Mouse (Mus musculus): Measurements from ENCODE around the gene Dap. TPM values are rescaled to one million over a fixed set of nuclear protein-coding genes. Genes with fewer than 3 reads are reported as not detected.

Gene Dap
- polyA plus RNA-seq, 1 experiment from 2014 or later: 127 TPM

DNA sequence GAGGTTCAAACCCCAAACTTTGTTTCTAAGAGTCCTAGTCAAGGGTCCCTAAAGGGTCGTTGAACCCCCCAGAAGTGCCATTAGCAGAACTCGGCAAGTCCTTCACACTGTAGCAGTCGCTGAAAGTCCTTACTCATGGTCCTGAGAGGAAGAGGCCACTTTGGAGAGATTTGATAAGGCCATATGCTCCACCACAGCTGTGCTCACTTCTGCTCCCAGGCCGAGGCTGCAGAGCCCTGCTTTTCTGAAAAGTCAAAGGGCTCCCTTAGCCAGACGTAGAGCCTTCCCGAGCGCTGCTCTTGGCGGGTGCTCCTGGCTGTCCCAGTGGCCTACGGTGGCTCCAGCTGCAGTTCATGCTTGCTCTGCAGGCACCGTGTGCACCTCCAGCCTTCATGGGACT, 49.4 kb downstream of the Dap start:
- H3K27ac ChIP-seq: no peak overlapping the region
- DNase-seq (ENCODE audit: low spot score): no peak
- no peaks in the 10 kb centered on the region for H3K4me1 ChIP-seq (replicated peaks; ENCODE audit: insufficient read depth, low read length)
- H3K27me3 ChIP-seq (ENCODE audit: insufficient read depth, low read length): no peaks in the 10 kb centered on the region
- no peak for TF ChIP-seq CTCF (IDR thresholded peaks at IDR 0.05; ENCODE audit: low read depth)
- H3K4me2 ChIP-seq (ENCODE audit: low read length): no peak overlapping the region
- H3K36me3 ChIP-seq (ENCODE audit: insufficient read depth, low read length): peaks cover 30% of the 10 kb centered on the region; the same call in 1 of the 2 replicates
- WGBS: 65% methylated on average over 10 of the region's 10 CpGs
- H3K4me3 ChIP-seq (replicated peaks; ENCODE audit: low read depth, low read length): no peak overlapping the region
- ATAC-seq (replicated peaks; ENCODE audit: low FRiP score, low read depth): no peak
- H3K9me3 ChIP-seq (replicated peaks; ENCODE audit: low read length): no peaks in the 10 kb centered on the region
- no peak overlapping the region for H3K9ac ChIP-seq (ENCODE audit: low read depth, low read length)

- no peak overlapping the region for H3K9ac ChIP-seq (ENCODE audit: low read depth, low read length)
- no peaks in the 10 kb centered on the region for H3K27me3 ChIP-seq (ENCODE audit: insufficient read depth, low read length)
- H3K4me3 ChIP-seq (replicated peaks; ENCODE audit: low read depth, low read length): no peak overlapping the region
- WGBS: 66% methylated on average over 4 of the region's 4 CpGs
- H3K9me3 ChIP-seq (replicated peaks; ENCODE audit: low read length): no peaks in the 10 kb centered on the region
- ATAC-seq (replicated peaks; ENCODE audit: low FRiP score, low read depth): no peak
- H3K4me1 ChIP-seq (replicated peaks; ENCODE audit: insufficient read depth, low read length): no peaks in the 10 kb centered on the region; the same call in 1 of the 2 replicates
- peaks cover 18% of the 10 kb centered on the region; the same call in 1 of the 2 replicates for H3K36me3 ChIP-seq (ENCODE audit: insufficient read depth, low read length)
- H3K27ac ChIP-seq: no peak overlapping the region
- no peak for DNase-seq (ENCODE audit: low spot score)
- no peak for TF ChIP-seq CTCF (IDR thresholded peaks at IDR 0.05; ENCODE audit: low read depth)
- H3K4me2 ChIP-seq (ENCODE audit: low read length): no peak overlapping the region
Observed at GRCm38 (mm10) chr15:31278090-31278489, 54.0 kb downstream of the Dap start.

DNA sequence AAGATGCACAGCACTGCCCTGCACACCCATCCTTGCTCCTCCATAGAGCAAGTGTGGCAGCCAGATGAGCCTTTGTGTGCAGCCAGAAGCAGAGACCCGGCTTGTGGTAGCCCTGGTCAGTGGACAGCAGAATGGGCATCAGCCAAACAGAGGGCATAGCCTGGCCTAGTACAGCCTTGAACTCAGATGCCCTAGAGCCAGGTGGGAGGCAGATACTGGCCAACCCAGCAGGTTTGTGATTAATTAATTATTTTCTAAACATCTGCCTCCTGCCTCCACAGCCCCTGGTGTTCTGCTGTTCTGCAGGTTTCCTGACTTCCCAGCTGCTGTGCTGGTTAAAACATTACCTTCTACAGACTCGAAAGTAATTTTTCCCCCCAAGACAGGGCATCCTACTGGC, 55.0 kb downstream of the Dap start:
- Histone ChIP-seq H3K4me2 (ENCODE audit: low read length) (no peak overlapping the region), H3K4me1 (replicated peaks; ENCODE audit: insufficient read depth, low read length) (no peaks in the 10 kb centered on the region; the same call in 1 of the 2 replicates), H3K36me3 (ENCODE audit: insufficient read depth, low read length) (peaks cover 8% of the 10 kb centered on the region; the same call in 1 of the 2 replicates), H3K9me3 (replicated peaks; ENCODE audit: low read length) (no peaks in the 10 kb centered on the region), H3K27me3 (ENCODE audit: insufficient read depth, low read length) (no peaks in the 10 kb centered on the region), H3K9ac (ENCODE audit: low read depth, low read length) (no peak overlapping the region), H3K27ac (peak overlapping the region; percentile 31; the same call in 1 of the 2 replicates), H3K4me3 (replicated peaks; ENCODE audit: low read depth, low read length) (no peak overlapping the region)
- ATAC-seq (replicated peaks; ENCODE audit: low FRiP score, low read depth) (no peak), DNase-seq (ENCODE audit: low spot score) (no peak)
- no peak for TF ChIP-seq CTCF (IDR thresholded peaks at IDR 0.05; ENCODE audit: low read depth)
- 48% methylated on average over 2 of the region's 2 CpGs for WGBS

- H3K9ac ChIP-seq (ENCODE audit: low read depth, low read length): no peak overlapping the region
- 19% methylated on average over 6 of the region's 6 CpGs for WGBS
- no peaks in the 10 kb centered on the region; the same call in 1 of the 2 replicates for H3K4me1 ChIP-seq (replicated peaks; ENCODE audit: insufficient read depth, low read length)
- no peaks in the 10 kb centered on the region for H3K27me3 ChIP-seq (ENCODE audit: insufficient read depth, low read length)
- no peak overlapping the region for H3K4me2 ChIP-seq (ENCODE audit: low read length)
- DNase-seq (ENCODE audit: low spot score): peak; percentile 76
- peaks cover 3% of the 10 kb centered on the region; the same call in 1 of the 2 replicates for H3K36me3 ChIP-seq (ENCODE audit: insufficient read depth, low read length)
- no peak for TF ChIP-seq CTCF (IDR thresholded peaks at IDR 0.05; ENCODE audit: low read depth)
- peak overlapping the region; percentile 31; the same call in 1 of the 2 replicates for H3K27ac ChIP-seq
- peak; percentile 77 for ATAC-seq (replicated peaks; ENCODE audit: low FRiP score, low read depth)
- no peaks in the 10 kb centered on the region for H3K9me3 ChIP-seq (replicated peaks; ENCODE audit: low read length)
- H3K4me3 ChIP-seq (replicated peaks; ENCODE audit: low read depth, low read length): no peak overlapping the region
Observed at GRCm38 (mm10) chr15:31279577-31280004, 55.5 kb downstream of the Dap start.

- ATAC-seq (replicated peaks; ENCODE audit: low FRiP score, low read depth): no peak
- H3K27ac ChIP-seq: no peak overlapping the region
- H3K9ac ChIP-seq (ENCODE audit: low read depth, low read length): no peak overlapping the region
- H3K4me2 ChIP-seq (ENCODE audit: low read length): no peak overlapping the region
- H3K4me1 ChIP-seq (replicated peaks; ENCODE audit: insufficient read depth, low read length): no peaks in the 10 kb centered on the region; the same call in 1 of the 2 replicates
- H3K36me3 ChIP-seq (ENCODE audit: insufficient read depth, low read length): no peaks in the 10 kb centered on the region
- H3K27me3 ChIP-seq (ENCODE audit: insufficient read depth, low read length): no peaks in the 10 kb centered on the region
- no peak for TF ChIP-seq CTCF (IDR thresholded peaks at IDR 0.05; ENCODE audit: low read depth)
- no peak overlapping the region for H3K4me3 ChIP-seq (replicated peaks; ENCODE audit: low read depth, low read length)
- WGBS: 85% methylated on average over 5 of the region's 5 CpGs
- no peaks in the 10 kb centered on the region for H3K9me3 ChIP-seq (replicated peaks; ENCODE audit: low read length)
- no peak for DNase-seq (ENCODE audit: low spot score)
Observed at GRCm38 (mm10) chr15:31280059-31280458, 55.9 kb downstream of the Dap start.

- Histone ChIP-seq H3K9me3 (replicated peaks; ENCODE audit: low read length) (no peaks in the 10 kb centered on the region), H3K4me3 (replicated peaks; ENCODE audit: low read depth, low read length) (no peak overlapping the region), H3K27ac (no peak overlapping the region), H3K4me1 (replicated peaks; ENCODE audit: insufficient read depth, low read length) (no peaks in the 10 kb centered on the region; the same call in 1 of the 2 replicates), H3K9ac (ENCODE audit: low read depth, low read length) (no peak overlapping the region), H3K36me3 (ENCODE audit: insufficient read depth, low read length) (no peaks in the 10 kb centered on the region), H3K4me2 (ENCODE audit: low read length) (no peak overlapping the region), H3K27me3 (ENCODE audit: insufficient read depth, low read length) (no peaks in the 10 kb centered on the region)
- WGBS: 80% methylated on average over 2 of the region's 2 CpGs
- no peak for DNase-seq (ENCODE audit: low spot score)
- TF ChIP-seq CTCF (IDR thresholded peaks at IDR 0.05; ENCODE audit: low read depth): no peak
- no peak for ATAC-seq (replicated peaks; ENCODE audit: low FRiP score, low read depth)
Observed at GRCm38 (mm10) chr15:31280683-31281082, 56.6 kb downstream of the Dap start.

DNA sequence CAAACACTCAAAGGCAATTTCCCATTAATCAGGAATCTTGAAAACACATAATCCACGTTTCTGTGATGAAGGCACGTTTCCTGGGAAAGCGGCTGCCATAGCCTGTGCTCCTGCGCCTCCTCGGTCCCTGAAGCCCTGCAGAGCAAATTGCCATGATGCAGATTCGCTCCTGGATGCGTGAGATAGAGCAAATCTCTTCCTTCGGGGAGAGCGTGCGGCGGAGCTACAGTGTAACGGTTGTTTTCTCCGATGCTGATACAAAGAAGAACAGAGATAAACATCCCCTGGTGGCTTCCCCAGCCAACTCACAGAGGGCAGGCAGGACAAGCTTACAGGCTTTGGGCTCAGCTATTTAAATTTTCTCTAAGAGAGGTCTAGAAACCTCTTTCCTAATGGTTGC, 57.7 kb downstream of the Dap start:
- H3K9ac ChIP-seq (ENCODE audit: low read depth, low read length): no peak overlapping the region
- H3K36me3 ChIP-seq (ENCODE audit: insufficient read depth, low read length): no peaks in the 10 kb centered on the region
- ATAC-seq (replicated peaks; ENCODE audit: low FRiP score, low read depth) (no peak), DNase-seq (ENCODE audit: low spot score) (no peak)
- H3K4me1 ChIP-seq (replicated peaks; ENCODE audit: insufficient read depth, low read length): no peaks in the 10 kb centered on the region; the same call in 1 of the 2 replicates
- no peak overlapping the region for H3K27ac ChIP-seq
- no peaks in the 10 kb centered on the region for H3K9me3 ChIP-seq (replicated peaks; ENCODE audit: low read length)
- TF ChIP-seq CTCF (IDR thresholded peaks at IDR 0.05; ENCODE audit: low read depth): no peak
- no peak overlapping the region for H3K4me2 ChIP-seq (ENCODE audit: low read length)
- no peak overlapping the region for H3K4me3 ChIP-seq (replicated peaks; ENCODE audit: low read depth, low read length)
- no peaks in the 10 kb centered on the region for H3K27me3 ChIP-seq (ENCODE audit: insufficient read depth, low read length)
- WGBS: 79% methylated on average over 13 of the region's 13 CpGs
